Mouse (Mus musculus) hindbrain, postnatal 0 days (tissue): ENCODE measurements around the gene Pts. TPM values are rescaled to one million over a fixed set of nuclear protein-coding genes. Genes with fewer than 3 reads are reported as not detected.

Experiments
- ATAC-seq: fragments of 200-750 bp; cut with Nextera tagmentation; 2 replicates; pipeline ENCODE4 v1.8.0; 2017; ENCODE audit warnings: mild to moderate bottlenecking, moderate TSS enrichment, moderate library complexity
- DNase-seq: peaks from one replicate; pipeline ENCODE4 v3.0.0-alpha.2; 2015; ENCODE audit warnings: low spot score
- H3K27ac ChIP-seq: fragments of 300-500 bp; sonication (generic); 2 replicates; pipeline ENCODE4 v1.5.1; 2014; ENCODE audit warnings: mild to moderate bottlenecking
- H3K27me3 ChIP-seq: fragments of 300-500 bp; sonication (generic); 2 replicates; pipeline ENCODE4 v1.6.1; 2014; ENCODE audit warnings: low read length, mixed read lengths; ENCODE audit not compliant: insufficient read depth
- H3K36me3 ChIP-seq: fragments of 300-500 bp; sonication (generic); 2 replicates; pipeline ENCODE4 v1.6.1; 2014; ENCODE audit warnings: low read length, mixed read lengths; ENCODE audit not compliant: insufficient read depth
- H3K4me1 ChIP-seq: fragments of 300-500 bp; sonication (generic); 2 replicates; pipeline ENCODE4 v1.6.1; 2014; ENCODE audit warnings: antibody characterized with exemption, low read length, mixed read lengths; ENCODE audit not compliant: insufficient read depth
- H3K4me2 ChIP-seq: fragments of 300-500 bp; sonication (generic); 2 replicates; pipeline ENCODE4 v1.6.1; 2014; ENCODE audit warnings: low read depth, mild to moderate bottlenecking, low read length, moderate library complexity, mixed read lengths
- H3K4me3 ChIP-seq: fragments of 300-500 bp; sonication (generic); 2 replicates; pipeline ENCODE4 v1.5.1; 2014; ENCODE audit warnings: low read length
- H3K9ac ChIP-seq: fragments of 300-500 bp; sonication (generic); replicated peaks from 2 replicates; pipeline ENCODE4 v1.6.1; 2014; ENCODE audit warnings: mild to moderate bottlenecking, low read length, moderate library complexity, mixed read lengths
- H3K9me3 ChIP-seq: fragments of 300-500 bp; sonication (generic); 2 replicates; pipeline ENCODE4 v1.6.1; 2016; ENCODE audit warnings: low read length, mixed read lengths
- CTCF ChIP-seq: IDR thresholded peaks from 2 replicates; pipeline ENCODE4 v1.5.1; 2016; ENCODE audit warnings: antibody characterized with exemption, control low read depth, low read depth
- WGBS: fragments of 180-500 bp; shearing (Covaris S2); extraction: QIAGEN DNeasy Blood & Tissue Kit; methylation state at CpG from one replicate; pipeline ENCODE4 v1.1.7; 2014; 5-methylcytosine and 5-hydroxymethylcytosine counted together
- polyA plus RNA-seq: library from polyadenylated mRNA; unstranded; fragments of >200 nt; fragmentation: Nextera tagmentation; extraction: Ambion mirVana; gene quantifications from 2 replicates; pipeline ENCODE4 v1.2.1, GENCODE M21; 2015
- total RNA-seq: library from RNA; depleted of rRNA; stranded (reverse); fragments of >200 nt; gene quantifications from 2 replicates; pipeline ENCODE4 v1.2.3, GENCODE M21; 2014

Gene Pts
- total and polyA plus RNA-seq, 2 experiments from 2014 or later, result 65.7 to 115 TPM

DNA sequence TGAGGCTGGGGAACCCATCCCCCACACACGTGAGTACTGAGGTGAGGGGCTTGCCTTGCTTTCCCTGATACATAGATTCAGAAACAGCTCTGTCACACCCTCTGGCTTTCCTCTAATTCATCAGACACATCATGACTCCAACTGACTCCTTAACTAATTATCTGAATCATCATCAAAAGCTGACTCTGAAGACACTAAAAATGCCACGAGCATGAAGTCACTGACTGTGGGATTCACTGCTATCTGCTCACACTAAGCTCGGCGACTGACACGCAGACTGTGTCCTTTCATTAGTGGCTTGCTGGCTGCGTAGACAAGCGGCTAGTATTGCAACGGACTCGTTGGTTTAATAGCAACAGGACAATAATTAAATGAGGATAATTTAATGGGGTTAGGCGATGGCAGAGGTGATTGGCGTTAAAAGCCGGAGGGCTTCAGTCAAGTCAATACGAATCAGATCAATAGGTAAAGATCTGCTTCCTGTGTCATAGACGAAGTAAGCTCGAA, 28.0 kb downstream of the Pts start:
- H3K4me1 ChIP-seq, result no peaks in the 10 kb centered on the region
- no peaks in the 10 kb centered on the region for H3K9me3 ChIP-seq
- H3K27me3 ChIP-seq, result no peaks in the 10 kb centered on the region
- no peak for DNase-seq
- peak overlapping the region; percentile 24; the same call in 1 of the 2 replicates for H3K9ac ChIP-seq
- no peak for ATAC-seq
- peak overlapping the region; percentile 55 for H3K4me2 ChIP-seq
- H3K36me3 ChIP-seq, result no peaks in the 10 kb centered on the region
- peak overlapping the region; percentile 54; the same call in 1 of the 2 replicates for H3K27ac ChIP-seq
- no peak for TF ChIP-seq CTCF
- H3K4me3 ChIP-seq, result peak overlapping the region; percentile 23
- 74% methylated on average over 15 of the region's 15 CpGs for WGBS

DNA sequence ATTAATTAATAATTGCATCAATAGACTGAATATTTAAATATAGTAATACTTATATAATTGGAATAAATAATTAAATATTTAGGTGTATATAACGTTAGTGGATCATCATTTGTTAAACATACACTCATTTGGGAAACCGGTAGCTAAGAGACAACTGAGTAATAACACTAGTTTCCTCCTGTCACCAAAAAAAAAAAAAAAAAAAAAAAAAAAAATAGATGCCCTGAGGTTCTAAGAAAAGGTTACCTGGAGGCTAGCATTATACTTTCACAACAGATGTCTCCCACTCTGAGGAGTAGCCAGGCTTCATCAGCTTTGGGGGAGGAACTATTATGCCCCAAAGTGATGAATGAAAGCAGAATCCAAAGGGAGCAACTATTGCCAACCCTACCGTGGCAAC, 28.7 kb downstream of the Pts start:
- H3K27me3 ChIP-seq, result no peaks in the 10 kb centered on the region
- DNase-seq (no peak), ATAC-seq (no peak)
- H3K4me3 ChIP-seq, result no peak overlapping the region
- no peaks in the 10 kb centered on the region for H3K36me3 ChIP-seq
- no peak overlapping the region for H3K27ac ChIP-seq
- 86% methylated on average over 3 of the region's 3 CpGs for WGBS
- H3K4me1 ChIP-seq, result no peaks in the 10 kb centered on the region
- H3K4me2 ChIP-seq, result no peak overlapping the region
- H3K9me3 ChIP-seq, result no peaks in the 10 kb centered on the region
- no peak overlapping the region for H3K9ac ChIP-seq
- no peak for TF ChIP-seq CTCF

DNA sequence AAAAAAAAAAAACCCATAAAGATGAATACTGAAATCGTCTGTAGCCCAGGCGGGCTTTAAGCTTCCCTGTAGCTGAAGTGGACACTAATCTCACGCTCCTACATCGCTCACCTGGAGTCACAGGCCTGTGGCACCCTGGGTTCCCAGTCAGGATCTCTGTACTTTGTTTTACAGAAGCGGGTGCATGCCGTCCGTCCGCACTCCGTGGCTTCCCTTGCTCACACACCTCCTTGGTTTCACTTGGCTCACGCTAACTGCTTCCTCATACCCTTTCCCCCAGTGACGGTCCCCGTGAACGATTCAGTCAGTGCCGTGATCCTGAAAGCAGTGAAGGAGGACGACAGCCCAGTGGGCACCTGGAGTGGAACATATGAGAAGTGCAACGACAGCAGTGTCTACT, 29.7 kb downstream of the Pts start:
- Histone ChIP-seq H3K4me3 (no peak overlapping the region), H3K36me3 (no peaks in the 10 kb centered on the region), H3K27me3 (no peaks in the 10 kb centered on the region), H3K9me3 (no peaks in the 10 kb centered on the region), H3K27ac (no peak overlapping the region), H3K4me1 (no peaks in the 10 kb centered on the region), H3K9ac (no peak overlapping the region), H3K4me2 (no peak overlapping the region)
- no peak for TF ChIP-seq CTCF
- DNase-seq (no peak), ATAC-seq (no peak)
- WGBS, result 88% methylated on average over 16 of the region's 16 CpGs

DNA sequence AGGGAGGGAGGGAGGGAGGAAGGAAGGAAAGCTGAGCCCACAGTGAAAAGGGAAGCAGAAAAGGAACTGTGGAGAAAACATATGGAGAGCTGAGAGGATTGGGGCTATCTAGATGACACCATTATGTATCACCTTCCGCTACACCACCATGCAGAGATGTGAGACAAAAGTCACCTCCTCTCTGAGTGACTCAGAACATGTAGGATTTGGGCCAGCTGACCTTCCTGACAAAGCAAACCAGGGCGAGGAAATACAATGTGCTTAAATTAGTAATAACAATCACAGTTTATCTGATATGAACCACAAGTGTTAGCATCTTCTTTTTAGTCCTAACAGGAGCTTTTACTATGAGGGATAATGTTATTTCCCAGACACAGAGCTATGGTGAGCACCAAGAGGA, 31.0 kb downstream of the Pts start:
- Histone ChIP-seq H3K4me3 (no peak overlapping the region), H3K27ac (no peak overlapping the region), H3K27me3 (no peaks in the 10 kb centered on the region), H3K9me3 (no peaks in the 10 kb centered on the region), H3K4me2 (no peak overlapping the region), H3K4me1 (no peaks in the 10 kb centered on the region), H3K9ac (no peak overlapping the region), H3K36me3 (no peaks in the 10 kb centered on the region)
- DNase-seq (no peak), ATAC-seq (no peak)
- no peak for TF ChIP-seq CTCF
- WGBS, result 88% methylated on average over 2 of the region's 2 CpGs

DNA sequence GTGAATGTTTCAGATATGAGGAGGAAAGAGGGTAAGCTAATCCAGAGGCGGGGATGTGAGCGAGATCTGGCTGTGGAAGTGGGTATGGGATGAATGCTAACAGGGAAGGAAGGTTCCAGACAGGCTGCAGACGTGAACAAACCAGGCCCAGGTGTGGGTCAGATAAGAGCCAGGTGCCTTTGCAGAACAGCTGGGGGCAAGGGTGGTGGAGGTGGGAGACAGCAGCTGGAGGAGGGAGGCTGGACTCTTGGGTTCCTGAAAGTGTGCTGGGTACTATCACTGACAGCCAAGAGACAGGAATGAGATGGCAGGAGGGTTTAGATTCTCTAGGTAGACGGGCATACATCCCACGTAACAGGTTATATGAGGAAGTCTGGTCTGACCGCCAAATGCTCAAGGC, 31.4 kb downstream of the Pts start:
- ATAC-seq, result no peak
- no peak for DNase-seq
- 81% methylated on average over 6 of the region's 6 CpGs for WGBS
- Histone ChIP-seq H3K9me3 (no peaks in the 10 kb centered on the region), H3K36me3 (no peaks in the 10 kb centered on the region), H3K27ac (no peak overlapping the region), H3K27me3 (no peaks in the 10 kb centered on the region), H3K4me1 (no peaks in the 10 kb centered on the region), H3K4me2 (no peak overlapping the region), H3K4me3 (no peak overlapping the region), H3K9ac (no peak overlapping the region)
- no peak for TF ChIP-seq CTCF

DNA sequence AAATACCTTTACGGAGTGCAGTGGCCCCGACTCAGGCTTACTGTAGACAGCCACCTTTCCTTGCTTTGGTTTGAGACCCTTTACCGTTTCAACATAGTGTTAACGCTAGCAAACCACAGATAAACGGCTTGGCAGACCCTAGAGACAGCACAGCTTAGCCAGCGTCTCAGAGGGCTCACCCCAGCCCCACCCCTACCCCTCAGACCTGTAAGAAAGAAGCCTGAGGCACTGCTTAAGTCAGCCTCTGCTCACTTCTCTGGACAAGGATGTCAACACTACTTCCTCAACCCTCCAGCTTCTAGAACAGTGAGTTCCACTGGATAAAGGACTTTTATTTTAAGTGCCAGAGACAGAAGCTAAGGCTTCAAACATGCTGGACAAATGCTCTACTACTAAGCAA, 32.0 kb downstream of the Pts start:
- H3K4me2 ChIP-seq, result no peak overlapping the region
- 0 out of 2 replicates have a peak overlapping the region, but pooled peaks have one; percentile 36 for H3K27ac ChIP-seq
- H3K4me1 ChIP-seq, result no peaks in the 10 kb centered on the region
- no peak overlapping the region for H3K9ac ChIP-seq
- H3K27me3 ChIP-seq, result no peaks in the 10 kb centered on the region
- WGBS, result 28% methylated on average over 6 of the region's 6 CpGs
- H3K36me3 ChIP-seq, result no peaks in the 10 kb centered on the region
- no peak for TF ChIP-seq CTCF
- no peak overlapping the region for H3K4me3 ChIP-seq
- DNase-seq, result no peak
- no peak for ATAC-seq
- H3K9me3 ChIP-seq, result no peaks in the 10 kb centered on the region

GRCm38 (mm10) chr9:50496151-50496505, 32.4 kb downstream of the Pts start:
- 23% methylated on average over 6 of the region's 6 CpGs for WGBS
- TF ChIP-seq CTCF, result no peak
- H3K4me1 ChIP-seq, result no peaks in the 10 kb centered on the region
- no peak overlapping the region for H3K9ac ChIP-seq
- H3K27me3 ChIP-seq, result no peaks in the 10 kb centered on the region
- ATAC-seq (no peak), DNase-seq (no peak)
- no peaks in the 10 kb centered on the region for H3K9me3 ChIP-seq
- H3K27ac ChIP-seq, result no peak overlapping the region
- no peaks in the 10 kb centered on the region for H3K36me3 ChIP-seq
- H3K4me2 ChIP-seq, result 0 out of 2 replicates have a peak overlapping the region, but pooled peaks have one; percentile 5
- no peak overlapping the region for H3K4me3 ChIP-seq
